Mouse (Mus musculus): ENCODE measurements around the gene Nxn. TPM values are rescaled to one million over a fixed set of nuclear protein-coding genes. Genes with fewer than 3 reads are reported as not detected.

The Nxn gene
- total RNA-seq, 4 experiments from 2014 or later: 9.2 to 12.2 (median 10.6) TPM

DNA sequence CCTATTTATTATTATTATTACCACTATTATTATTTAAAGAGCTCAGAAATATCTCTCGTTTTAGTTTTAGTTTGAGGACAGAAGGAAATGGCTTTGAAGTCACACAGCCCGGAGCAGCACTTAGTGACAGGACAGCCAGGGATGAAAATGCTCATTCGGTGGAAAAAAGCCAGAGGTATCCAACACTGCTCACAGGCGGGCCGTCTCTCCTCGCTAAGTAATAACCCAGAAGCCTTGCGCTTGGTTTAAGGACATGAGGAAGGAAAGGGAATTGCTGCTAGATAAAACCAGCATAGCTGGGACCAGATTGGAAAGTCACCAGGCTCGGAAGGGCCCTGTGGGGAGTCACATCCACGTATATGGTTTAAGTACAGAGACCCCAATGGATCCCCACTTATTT is 35.3 kb downstream of the Nxn start:
- DNase-seq (ENCODE audit: low spot score in 2 of 2): no peak

DNA sequence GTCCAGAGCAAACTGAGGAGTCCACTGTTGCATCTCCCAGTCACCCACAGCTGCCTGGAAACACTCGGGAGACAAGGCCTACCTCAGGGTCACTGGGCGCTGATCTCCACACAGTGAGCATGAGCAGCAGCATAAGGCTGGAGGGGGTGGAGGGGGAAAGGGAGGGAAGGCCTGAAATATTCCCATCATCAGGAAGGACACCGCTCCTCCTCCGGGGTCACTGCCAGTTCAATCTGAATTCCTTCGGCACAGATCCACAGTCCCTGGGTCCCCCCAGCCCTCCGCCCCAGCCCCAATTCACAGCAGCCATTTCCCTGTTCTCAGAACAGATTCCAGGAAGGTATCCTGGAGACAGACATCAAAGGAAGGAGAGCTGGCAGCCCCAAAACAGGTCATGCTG is 35.8 kb downstream of the Nxn start:
- DNase-seq (ENCODE audit: low spot score in 2 of 2): no peak

DNA sequence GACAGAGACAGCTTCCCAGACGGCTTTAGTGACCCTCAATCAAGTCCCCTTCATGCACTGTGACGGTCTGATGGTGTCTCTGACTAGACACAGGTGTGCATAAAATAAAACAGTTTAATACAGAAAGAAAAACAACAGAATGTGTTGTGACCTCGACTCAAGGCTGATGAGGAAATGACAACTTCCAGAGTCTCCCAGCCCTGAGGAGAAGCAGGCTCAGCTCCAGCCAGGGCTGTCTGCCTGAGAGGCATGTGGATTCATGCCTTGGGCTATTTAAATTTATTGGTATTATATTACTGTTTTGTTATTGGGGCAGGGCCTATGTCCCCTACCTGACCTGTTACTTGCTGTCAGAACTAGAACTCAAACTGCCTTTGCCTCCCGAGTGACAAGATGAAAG is 37.5 kb downstream of the Nxn start:
- no peak for DNase-seq (ENCODE audit: low spot score in 2 of 2)

DNA sequence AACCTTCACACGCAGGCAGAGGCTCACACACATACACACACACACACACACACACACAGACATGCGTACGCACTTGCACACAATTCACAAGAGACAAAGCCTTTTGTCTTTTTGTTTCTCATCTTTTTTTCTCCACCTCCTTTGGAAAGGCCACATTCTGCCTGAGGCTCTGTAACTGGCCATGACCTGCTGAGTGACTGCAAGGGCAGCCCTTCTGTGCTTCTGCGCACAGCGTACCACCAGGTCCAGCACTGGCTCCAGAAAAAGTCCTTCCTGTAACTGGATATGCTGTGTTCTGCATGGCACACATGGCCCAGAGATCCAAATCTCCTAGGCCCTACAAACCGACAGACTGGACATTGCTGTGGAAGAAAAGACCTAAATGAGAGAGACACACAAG is 38.7 kb downstream of the Nxn start:
- DNase-seq (ENCODE audit: low spot score in 2 of 2): no peak

DNA sequence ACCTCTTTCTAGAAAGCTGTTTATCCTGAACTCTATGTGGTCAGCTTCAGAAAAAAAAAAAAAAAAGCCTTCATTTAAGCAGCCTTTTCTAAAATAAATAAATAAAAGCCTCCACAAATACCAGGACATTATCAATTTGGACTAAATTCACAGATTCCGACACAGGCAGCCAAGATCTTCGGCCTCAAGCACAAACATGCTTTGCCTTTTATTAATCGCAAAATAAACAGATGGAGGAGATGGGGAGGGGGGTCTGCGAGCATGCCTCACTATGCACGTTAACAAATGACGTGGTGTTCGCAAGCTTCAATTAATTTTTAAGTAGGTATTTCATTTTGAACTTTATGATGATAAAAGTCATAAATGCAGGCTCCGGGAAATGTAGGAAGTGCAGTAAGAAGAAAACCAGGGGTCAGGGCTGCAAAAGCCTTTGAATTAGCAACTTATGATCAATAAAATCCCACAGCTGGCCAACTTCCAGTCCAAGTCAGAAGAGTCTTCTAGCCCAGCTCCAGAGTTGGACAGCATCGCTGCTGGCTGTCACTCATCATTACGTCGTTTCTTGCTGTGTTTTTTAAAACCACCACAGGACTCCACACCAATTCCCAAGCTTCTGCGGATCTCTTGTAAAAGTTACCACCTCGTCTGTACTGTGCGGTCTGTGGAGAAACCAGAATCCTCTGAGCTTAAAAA is 40.2 kb downstream of the Nxn start:
- DNase-seq (ENCODE audit: low spot score in 2 of 2): no peak

DNA sequence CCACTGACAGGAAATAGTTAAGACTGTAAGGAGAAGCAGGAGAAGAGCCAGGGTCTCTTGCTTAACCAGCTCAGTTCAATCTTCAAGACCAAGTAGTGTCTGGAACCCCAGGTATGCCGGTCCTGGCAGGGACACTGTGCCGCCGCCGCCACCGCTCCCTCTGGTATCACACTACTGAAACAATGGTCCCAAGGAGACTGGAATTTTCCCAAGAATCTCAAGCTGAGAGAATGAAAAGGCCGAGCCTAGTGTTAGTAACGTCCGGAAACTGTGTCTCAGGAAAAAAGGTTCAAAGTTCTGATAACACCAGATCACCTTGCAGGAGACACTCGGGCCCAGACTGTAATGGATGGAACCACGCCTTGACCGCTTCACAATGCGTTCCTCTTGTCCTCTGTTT is 41.5 kb downstream of the Nxn start:
- DNase-seq (ENCODE audit: low spot score in 2 of 2): no peak

DNA sequence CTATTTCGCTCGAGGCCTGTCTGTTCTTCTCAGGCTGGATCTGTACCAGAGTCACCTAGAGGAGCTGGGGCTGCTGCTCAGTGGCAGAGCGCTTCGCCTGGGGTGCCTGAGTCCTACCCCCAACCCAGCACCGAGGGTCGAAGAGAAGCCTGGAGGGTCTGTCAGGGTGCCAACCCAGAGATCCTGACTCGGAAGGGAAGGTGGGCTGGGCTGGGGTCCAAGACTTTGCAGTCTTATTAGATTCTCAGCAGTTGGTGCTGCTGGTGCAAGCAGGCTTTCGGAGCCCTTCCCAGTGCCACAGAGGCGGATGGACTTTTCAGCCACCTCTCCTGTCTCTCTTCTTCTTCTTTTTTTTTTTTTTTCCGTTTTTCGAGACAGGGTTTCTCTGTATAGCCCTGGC is 42.8 kb downstream of the Nxn start:
- DNase-seq (ENCODE audit: low spot score in 2 of 2): no peak

DNA sequence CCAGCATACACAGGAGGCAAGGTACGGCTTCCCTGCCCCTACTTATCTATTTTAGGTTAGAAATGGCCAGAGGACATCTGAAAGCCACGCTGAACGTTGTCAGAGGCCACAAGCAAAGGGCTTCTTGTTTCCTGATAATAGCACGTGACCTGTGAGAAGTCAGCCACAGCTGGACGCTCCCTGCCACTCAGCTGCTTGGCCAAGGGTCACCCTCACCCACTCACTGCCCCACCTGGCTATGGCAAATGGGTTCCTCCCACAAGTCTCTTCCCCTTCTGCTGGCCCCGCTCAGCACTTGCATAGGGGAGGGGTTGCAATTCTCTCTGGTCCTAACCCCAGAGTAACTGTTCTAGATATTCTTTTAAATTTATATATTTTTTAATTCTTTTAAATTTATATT is 43.5 kb downstream of the Nxn start:
- no peak for DNase-seq (ENCODE audit: low spot score in 2 of 2)

DNA sequence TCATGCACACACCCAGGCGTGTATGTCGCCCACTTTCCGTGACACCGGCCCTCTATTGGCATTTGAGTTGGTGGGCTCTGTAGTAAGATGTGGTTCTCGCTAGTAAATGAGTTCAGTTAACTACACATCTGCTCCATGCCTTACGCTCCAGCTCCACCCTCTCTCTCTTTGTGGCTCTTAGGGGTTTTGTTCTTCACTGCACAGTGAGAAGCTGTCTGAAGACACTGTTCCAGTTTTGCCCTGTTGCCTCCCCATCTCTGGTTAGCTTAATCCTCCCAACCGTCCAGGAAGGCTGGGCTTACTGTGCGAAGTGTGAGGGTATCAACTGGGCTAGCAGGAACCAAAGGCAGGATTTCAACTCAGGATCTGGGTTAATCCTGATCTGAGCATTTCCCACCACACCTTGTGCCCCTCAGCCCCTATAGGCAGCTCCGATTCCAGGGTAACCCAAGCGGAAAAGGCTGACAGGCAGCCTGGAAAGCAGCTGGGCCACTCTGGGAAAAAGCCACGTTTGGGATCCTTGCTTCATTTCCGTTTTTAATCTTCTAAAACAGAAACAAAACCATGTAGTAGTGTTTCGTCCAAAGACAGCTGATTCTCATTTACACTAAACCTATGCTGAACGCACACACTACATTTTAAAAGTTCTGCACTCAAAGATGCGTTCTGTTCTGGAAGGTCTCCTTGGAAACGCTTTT is 45.9 kb downstream of the Nxn start:
- no peak for DNase-seq (ENCODE audit: low spot score in 2 of 2)

DNA sequence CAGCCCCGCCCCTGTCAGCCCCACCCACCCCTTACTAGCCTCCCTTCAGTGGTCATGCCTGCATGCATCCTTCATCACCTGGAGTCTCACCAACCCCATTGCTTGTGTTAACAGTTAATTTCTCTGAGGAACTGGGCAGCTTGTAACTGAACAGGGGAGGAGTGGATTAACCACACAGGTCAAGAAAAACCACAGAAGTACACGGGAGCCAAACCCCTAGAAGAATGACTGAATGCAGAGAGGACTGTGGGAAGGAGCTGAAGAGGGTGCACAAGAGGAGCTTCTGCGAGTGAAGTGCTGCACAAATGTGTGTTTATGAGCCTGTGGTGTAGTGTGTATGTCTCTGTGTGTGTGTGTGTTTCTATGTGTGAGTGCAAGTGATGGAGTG is 47.3 kb downstream of the Nxn start:
- no peak for DNase-seq (ENCODE audit: low spot score in 2 of 2)

DNA sequence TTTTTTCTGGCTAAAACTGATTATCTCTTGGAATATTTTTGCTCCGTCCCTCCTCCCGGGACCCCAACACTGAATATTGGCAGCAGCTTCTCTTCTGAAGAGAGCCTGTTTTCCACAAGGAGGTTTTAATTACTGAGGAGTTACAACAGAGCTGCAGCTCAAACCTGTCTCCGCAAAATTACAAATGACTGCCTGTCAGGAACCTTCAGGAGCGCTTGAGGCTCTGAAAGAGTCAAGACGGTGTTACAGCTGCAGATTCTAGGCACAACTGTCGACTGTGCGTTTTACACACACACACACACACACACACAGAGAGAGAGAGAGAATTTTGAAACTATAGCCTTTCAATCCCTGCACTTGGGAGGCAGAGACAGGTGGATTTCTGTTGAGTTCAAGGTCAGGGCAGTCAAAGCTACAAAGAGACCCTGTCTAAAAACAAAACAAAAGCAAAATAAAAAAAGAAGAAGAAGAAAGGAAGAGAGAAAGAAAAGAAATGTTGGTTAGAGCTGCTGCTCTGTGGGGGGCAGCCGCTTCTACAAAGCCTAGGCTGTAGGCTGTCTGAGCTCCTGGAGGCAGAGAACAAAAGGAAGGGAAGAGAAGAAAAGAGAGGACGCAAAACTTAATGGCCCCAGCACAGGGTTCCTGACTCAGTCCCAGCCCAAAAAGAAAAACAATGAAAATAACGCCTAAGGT is 47.9 kb downstream of the Nxn start:
- no peak for DNase-seq (ENCODE audit: low spot score in 2 of 2)

DNA sequence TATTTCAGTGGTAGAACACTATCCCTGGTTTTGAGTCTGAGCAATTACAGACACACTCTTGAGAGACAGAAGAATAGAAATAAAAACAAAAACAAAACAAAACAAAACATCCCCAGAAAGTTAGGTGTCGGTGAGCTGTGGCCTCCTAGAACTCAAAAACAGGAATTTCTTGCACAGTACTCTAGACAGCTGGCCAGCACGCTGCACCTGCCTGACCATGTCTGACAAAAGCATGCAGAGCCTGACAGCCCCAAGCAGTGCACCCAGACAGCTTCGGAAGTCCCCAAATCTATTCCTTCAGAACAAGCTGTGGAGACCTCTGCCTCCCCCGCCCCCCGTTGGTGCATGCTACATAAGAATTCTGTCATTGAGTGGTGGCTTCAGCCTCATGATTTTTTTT is 49.1 kb downstream of the Nxn start:
- no peak for DNase-seq (ENCODE audit: low spot score in 2 of 2)

DNA sequence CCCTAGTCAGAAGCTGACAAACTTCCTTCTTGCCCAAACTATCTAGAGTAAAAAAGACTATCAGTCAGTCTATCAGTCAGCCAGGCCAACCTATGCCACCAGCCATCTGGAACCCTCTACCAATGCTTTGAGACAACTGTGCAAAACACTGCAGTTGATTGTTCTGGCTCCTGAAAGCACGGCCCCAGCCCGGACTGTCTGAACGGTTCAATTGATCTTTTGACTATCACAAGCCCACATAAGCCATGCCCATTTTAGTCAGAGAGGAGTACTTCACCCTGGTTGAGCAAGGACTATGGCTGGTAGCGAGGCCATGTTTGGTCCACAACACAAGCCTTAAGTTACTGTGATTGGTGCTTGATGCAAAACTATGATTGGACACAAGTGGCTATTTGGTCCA is 51.4 kb downstream of the Nxn start:
- DNase-seq (ENCODE audit: low spot score in 2 of 2): no peak

DNA sequence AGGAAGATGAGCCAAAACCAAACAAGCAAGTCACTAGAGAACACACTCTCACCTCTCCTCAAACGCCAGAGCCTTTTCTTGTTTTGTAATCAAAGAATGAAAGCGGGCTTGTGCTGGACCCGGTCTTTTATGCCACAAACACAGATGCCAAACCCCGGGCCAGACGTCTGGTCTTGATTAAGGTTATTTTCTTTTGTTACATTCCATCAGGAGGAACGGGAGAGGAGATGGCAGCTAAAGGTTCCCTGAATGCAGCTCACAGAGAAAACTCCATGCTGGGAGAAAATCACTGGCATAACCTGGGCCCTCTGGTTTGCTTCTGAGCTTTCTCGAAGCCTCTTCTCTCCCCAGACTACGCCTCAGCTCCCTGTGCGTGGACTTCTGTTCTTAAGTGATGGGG is 55.9 kb downstream of the Nxn start:
- DNase-seq (ENCODE audit: low spot score in 2 of 2): no peak

DNA sequence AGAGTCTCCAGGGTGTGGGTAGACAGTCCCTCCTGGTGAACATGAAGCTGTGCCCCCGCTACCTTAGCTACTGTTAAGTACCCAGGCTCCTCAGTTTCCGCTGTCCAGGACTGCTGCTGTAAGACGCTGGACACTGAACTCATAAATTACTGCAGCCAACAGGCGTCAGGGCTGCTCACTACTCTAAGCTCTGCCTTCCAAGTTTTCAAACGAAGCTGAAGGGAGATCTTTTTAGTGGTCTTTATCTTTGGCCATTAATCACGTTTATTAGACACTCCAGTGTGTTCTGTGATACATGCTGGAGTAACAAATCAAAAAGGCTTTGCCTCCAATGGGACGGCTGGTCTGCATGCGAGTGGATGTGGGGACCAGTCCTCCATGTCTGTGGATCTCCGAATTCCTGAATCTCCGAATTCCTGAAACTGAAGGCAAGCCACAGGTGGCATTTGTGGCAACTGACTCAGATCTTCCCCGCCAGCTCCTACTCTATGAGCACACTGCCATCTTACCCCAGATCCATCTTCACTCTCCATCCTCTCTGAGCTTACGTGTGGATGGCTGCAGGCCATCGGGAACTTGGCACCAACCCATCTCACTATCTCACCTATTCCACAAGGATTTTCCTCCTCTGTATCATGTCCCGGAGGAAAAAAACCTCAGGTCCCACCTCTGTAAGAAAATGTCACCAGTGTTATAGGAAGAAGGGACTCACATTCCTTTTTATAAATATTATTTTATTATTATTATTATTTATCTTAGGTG is 56.9 kb downstream of the Nxn start:
- DNase-seq (ENCODE audit: low spot score in 2 of 2): no peak

DNA sequence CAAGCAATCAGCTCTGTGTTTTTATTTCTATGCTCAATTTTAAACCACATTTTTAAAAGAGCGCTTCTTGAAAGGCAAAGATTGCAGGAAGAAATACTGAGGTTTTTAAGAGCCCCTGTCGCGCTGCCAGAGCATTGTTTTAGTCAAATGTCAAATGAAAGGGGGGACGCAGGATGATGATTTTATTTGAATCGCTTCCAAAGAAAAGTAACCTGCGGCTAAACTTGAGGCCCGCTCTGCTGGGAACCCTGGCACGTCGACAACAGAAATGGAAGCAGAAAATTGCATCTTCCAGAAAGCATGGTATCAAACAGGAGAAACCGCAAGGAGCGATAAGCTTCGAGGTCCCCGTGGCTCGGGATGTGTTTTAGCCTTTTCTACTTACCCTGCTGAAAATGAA is 57.8 kb downstream of the Nxn start:
- no peak for DNase-seq (ENCODE audit: low spot score in 2 of 2)

DNA sequence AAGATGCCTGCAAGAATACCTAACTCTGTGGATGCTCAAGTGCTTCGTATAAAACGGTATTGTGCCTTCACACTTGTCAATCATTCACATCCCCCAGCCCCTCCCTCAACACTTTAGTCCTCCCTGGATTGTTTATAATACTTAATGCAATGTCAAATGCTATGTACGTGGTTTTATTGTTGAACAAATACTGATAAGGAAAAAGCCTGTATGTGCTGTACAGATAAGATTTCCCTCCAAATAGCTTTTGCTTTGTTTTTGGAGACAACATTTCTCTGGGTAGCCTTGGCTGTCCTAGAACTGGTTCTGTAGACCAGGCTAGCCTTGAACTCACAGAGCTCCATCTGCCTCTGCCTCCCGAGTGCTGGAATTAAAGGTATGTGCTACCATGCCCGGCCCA is 59.1 kb downstream of the Nxn start:
- no peak for DNase-seq (ENCODE audit: low spot score in 2 of 2)

DNA sequence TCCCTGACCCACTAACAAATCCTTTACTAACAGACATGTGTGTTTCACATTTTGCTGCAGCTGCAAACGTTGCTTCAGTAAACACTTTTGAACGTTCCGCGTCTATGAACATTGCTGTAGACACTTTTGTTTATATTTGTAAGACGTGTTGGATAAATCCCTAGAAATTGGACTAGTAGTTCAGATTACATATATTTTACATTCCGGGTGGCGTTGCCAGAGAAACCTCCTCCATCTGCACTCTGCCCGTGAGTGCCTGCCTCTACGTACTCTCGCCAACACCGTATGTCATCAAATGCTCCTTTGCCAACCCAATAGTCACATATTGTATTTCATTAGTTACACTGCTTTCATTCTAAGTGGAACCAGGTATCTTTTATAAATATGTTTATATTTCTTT is 59.8 kb downstream of the Nxn start:
- DNase-seq (ENCODE audit: low spot score in 2 of 2): no peak

DNA sequence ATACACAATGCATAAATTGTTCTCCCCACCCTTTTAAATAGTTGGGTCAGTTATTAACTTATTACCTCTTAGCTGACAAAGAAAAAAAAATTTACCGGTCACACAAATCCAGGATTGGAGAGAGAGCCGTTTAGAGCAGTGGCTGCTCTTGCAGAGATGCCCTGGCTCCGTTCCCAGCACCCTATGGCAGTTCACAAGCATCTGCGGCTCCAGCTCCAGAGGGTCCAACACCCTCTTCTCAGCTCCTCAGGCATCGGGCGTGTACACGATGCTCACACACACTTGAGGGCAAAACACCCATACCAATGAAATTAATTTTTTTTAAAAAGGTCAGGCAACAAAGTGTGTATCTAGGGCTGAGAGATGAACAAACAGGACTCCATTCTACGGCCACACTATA is 60.3 kb downstream of the Nxn start:
- DNase-seq (ENCODE audit: low spot score in 2 of 2): no peak

DNA sequence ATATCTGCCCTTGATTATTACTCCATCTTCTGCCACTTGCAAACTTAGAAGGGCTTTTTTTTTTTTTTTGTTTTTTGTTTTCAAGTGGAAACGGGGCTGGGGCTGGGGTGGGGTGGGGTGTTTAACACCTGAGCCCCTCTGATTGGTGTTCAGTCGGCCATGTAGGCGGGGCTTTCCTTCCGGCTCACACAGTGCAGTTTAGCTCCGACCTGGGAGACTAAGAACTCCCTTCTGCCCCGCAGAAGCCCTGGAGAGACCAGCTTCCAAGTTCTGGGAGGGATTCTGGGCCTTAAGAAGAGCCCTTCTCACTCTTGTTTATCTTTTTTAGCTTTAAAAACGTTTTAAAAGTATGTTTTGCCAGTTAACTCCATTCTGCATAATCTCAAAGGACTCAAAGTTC is 61.2 kb downstream of the Nxn start:
- no peak for DNase-seq (ENCODE audit: low spot score in 2 of 2)

DNA sequence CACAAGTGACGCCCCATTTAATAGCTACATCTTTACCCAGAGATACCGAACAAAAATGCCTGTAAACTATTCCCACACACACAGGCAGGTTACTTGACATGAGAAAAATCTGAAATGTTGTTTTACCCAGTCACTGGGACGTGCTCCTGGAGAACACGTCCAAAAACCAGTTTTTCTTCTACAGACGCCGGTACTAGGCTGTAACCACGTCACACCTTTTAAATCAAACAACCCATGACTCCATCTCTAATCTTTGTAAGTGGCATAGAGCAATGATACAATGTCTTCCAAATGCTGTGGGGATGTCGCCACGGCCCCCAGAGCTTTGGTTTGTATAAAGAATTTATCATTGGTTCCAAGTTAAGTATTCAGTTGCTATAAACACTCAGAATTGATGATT is 61.7 kb downstream of the Nxn start:
- DNase-seq (ENCODE audit: low spot score in 2 of 2): no peak

DNA sequence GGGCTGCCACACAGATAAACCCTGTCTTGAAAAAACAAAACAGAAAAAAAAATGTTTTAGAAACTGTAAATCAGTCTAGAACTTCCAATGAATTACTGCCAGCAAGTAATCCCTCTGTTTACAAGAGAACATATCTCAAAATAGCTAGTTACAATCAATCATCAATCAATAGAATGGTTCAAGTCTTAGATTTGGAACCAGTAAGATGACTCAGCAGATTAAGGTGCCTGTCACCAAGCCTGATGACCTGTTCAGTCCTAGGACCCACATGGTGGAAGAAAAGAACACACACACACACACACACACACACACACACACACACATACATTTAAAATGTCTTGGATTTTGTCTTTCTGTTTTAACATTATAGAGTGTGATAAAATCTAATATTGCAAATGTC is 62.7 kb downstream of the Nxn start:
- DNase-seq (ENCODE audit: low spot score in 2 of 2): no peak
